Mouse (Mus musculus) lung, embryonic 14.5 days (tissue): Measurements from ENCODE around the gene Ubap1l. TPM values are rescaled to one million over a fixed set of nuclear protein-coding genes. Genes with fewer than 3 reads are reported as not detected.

ENCODE experiments used
- ATAC-seq: fragments of 200-750 bp; cut with Nextera tagmentation; 2 replicates; pipeline ENCODE4 v1.8.0; 2017; ENCODE audit warnings: mild to moderate bottlenecking, moderate TSS enrichment, moderate library complexity; ENCODE audit not compliant: insufficient read depth
- DNase-seq: peaks from one replicate; pipeline ENCODE4 v3.0.0-alpha.2; 2015
- H3K27ac ChIP-seq: fragments of 300-500 bp; sonication (generic); 2 replicates; pipeline ENCODE4 v1.5.1; 2014; ENCODE audit warnings: low read depth, mild to moderate bottlenecking, moderate library complexity
- H3K27me3 ChIP-seq: fragments of 300-500 bp; sonication (generic); 2 replicates; pipeline ENCODE4 v1.6.1; 2014; ENCODE audit warnings: low read length, control low read depth; ENCODE audit not compliant: insufficient read depth
- H3K36me3 ChIP-seq: fragments of 300-500 bp; sonication (generic); 2 replicates; pipeline ENCODE4 v1.6.1; 2014; ENCODE audit warnings: control low read depth; ENCODE audit not compliant: insufficient read depth
- H3K4me1 ChIP-seq: fragments of 300-500 bp; sonication (generic); 2 replicates; pipeline ENCODE4 v1.6.1; 2014; ENCODE audit warnings: antibody characterized with exemption, control low read depth; ENCODE audit not compliant: insufficient read depth
- H3K4me2 ChIP-seq: fragments of 300-500 bp; sonication (generic); 2 replicates; pipeline ENCODE4 v1.6.1; 2014; ENCODE audit warnings: mild to moderate bottlenecking
- H3K4me3 ChIP-seq: fragments of 300-500 bp; sonication (generic); 2 replicates; pipeline ENCODE4 v1.5.1; 2014; ENCODE audit warnings: low read depth, low read length
- H3K9ac ChIP-seq: fragments of 300-500 bp; sonication (generic); 2 replicates; pipeline ENCODE4 v1.6.1; 2014
- H3K9me3 ChIP-seq: fragments of 300-500 bp; sonication (generic); 2 replicates; pipeline ENCODE4 v1.6.1; 2016; ENCODE audit warnings: low read depth, low read length, control low read depth
- CTCF ChIP-seq: IDR thresholded peaks from 2 replicates; pipeline ENCODE4 v1.5.1; 2016; ENCODE audit warnings: antibody characterized with exemption, low read depth
- WGBS: fragments of 180-500 bp; shearing (Covaris S2); extraction: QIAGEN DNeasy Blood & Tissue Kit; methylation state at CpG from one replicate; pipeline ENCODE4 v1.1.7; 2014; 5-methylcytosine and 5-hydroxymethylcytosine counted together
- polyA plus RNA-seq: library from polyadenylated mRNA; unstranded; fragments of >200 nt; fragmentation: Nextera tagmentation; extraction: Ambion mirVana; gene quantifications from 2 replicates; pipeline ENCODE4 v1.2.1, GENCODE M21; 2014

Ubap1l gene
- polyA plus RNA-seq, 1 experiment from 2014 or later = 0.24 TPM

- Histone ChIP-seq H3K27me3 (no peaks in the 10 kb centered on the region), H3K4me3 (no peak overlapping the region), H3K9me3 (no peaks in the 10 kb centered on the region), H3K4me2 (no peak overlapping the region), H3K9ac (no peak overlapping the region), H3K4me1 (no peaks in the 10 kb centered on the region), H3K27ac (no peak overlapping the region), H3K36me3 (peaks cover 21% of the 10 kb centered on the region; the same call in 1 of the 2 replicates)
- WGBS = 87% methylated on average over 8 of the region's 8 CpGs
- DNase-seq (no peak), ATAC-seq (no peak)
- no peak for TF ChIP-seq CTCF
These were observed 49.5 kb downstream of the Ubap1l start for GRCm38 (mm10) chr9:65410378-65410777.

- Histone ChIP-seq H3K4me2 (no peak overlapping the region), H3K9ac (no peak overlapping the region), H3K27ac (no peak overlapping the region), H3K36me3 (peaks cover 21% of the 10 kb centered on the region; the same call in 1 of the 2 replicates), H3K9me3 (no peaks in the 10 kb centered on the region), H3K27me3 (no peaks in the 10 kb centered on the region), H3K4me1 (no peaks in the 10 kb centered on the region), H3K4me3 (no peak overlapping the region)
- 54% methylated on average over 3 of the region's 3 CpGs for WGBS
- DNase-seq = no peak
- no peak for TF ChIP-seq CTCF
- ATAC-seq = no peak
These were observed 50.5 kb downstream of the Ubap1l start for GRCm38 (mm10) chr9:65411326-65411725.

GRCm38 (mm10) chr9:65417738-65418137 is 56.9 kb downstream of the Ubap1l start:
- no peak overlapping the region for H3K27ac ChIP-seq
- peak; percentile 35 for DNase-seq
- no peaks in the 10 kb centered on the region for H3K36me3 ChIP-seq
- no peak overlapping the region for H3K9ac ChIP-seq
- H3K27me3 ChIP-seq = no peaks in the 10 kb centered on the region
- no peak overlapping the region for H3K4me2 ChIP-seq
- no peaks in the 10 kb centered on the region for H3K9me3 ChIP-seq
- ATAC-seq = no peak
- no peak overlapping the region for H3K4me3 ChIP-seq
- WGBS = 32% methylated on average over 3 of the region's 3 CpGs
- peak; percentile 31 for TF ChIP-seq CTCF
- H3K4me1 ChIP-seq = no peaks in the 10 kb centered on the region

GRCm38 (mm10) chr9:65419633-65420032 is 58.8 kb downstream of the Ubap1l start:
- Histone ChIP-seq H3K27ac (no peak overlapping the region), H3K9me3 (no peaks in the 10 kb centered on the region), H3K4me3 (no peak overlapping the region), H3K4me2 (no peak overlapping the region), H3K36me3 (no peaks in the 10 kb centered on the region), H3K9ac (no peak overlapping the region), H3K27me3 (no peaks in the 10 kb centered on the region), H3K4me1 (no peaks in the 10 kb centered on the region)
- no peak for TF ChIP-seq CTCF
- DNase-seq = no peak
- ATAC-seq = no peak
- WGBS = 64% methylated on average over 3 of the region's 3 CpGs

- no peak for ATAC-seq
- no peaks in the 10 kb centered on the region for H3K4me1 ChIP-seq
- H3K9ac ChIP-seq = no peak within 1 kb of the TSS
- no peak within 1 kb of the TSS for H3K4me2 ChIP-seq
- H3K4me3 ChIP-seq = no peak within 1 kb of the TSS
- no peak for DNase-seq
- no peaks in the 10 kb centered on the region for H3K9me3 ChIP-seq
- no peaks in the 10 kb centered on the region for H3K27me3 ChIP-seq
- 79% methylated on average over 11 of the region's 11 CpGs for WGBS
- TF ChIP-seq CTCF = no peak
- no peak within 1 kb of the TSS for H3K27ac ChIP-seq
- H3K36me3 ChIP-seq = no peaks in the 10 kb centered on the region
These were observed 62.1 kb downstream of the Ubap1l start, which contains the start of gene Slc51b for GRCm38 (mm10) chr9:65422760-65423501. Slc51b (minus strand) TSS chr9:65422955.

- ATAC-seq (no peak), DNase-seq (no peak)
- no peaks in the 10 kb centered on the region for H3K9me3 ChIP-seq
- no peaks in the 10 kb centered on the region for H3K4me1 ChIP-seq
- no peaks in the 10 kb centered on the region for H3K27me3 ChIP-seq
- H3K9ac ChIP-seq = no peak overlapping the region
- H3K4me3 ChIP-seq = no peak overlapping the region
- H3K36me3 ChIP-seq = no peaks in the 10 kb centered on the region
- no peak overlapping the region for H3K27ac ChIP-seq
- TF ChIP-seq CTCF = no peak
- no peak overlapping the region for H3K4me2 ChIP-seq
- WGBS = 25% methylated on average over 3 of the region's 3 CpGs
These were observed 63.6 kb downstream of the Ubap1l start for GRCm38 (mm10) chr9:65424393-65424792.

- Histone ChIP-seq H3K4me1 (no peaks in the 10 kb centered on the region), H3K27ac (no peak overlapping the region), H3K9me3 (no peaks in the 10 kb centered on the region), H3K36me3 (no peaks in the 10 kb centered on the region), H3K4me3 (no peak overlapping the region), H3K27me3 (no peaks in the 10 kb centered on the region), H3K4me2 (no peak overlapping the region), H3K9ac (no peak overlapping the region)
- WGBS = 57% methylated on average over 2 of the region's 2 CpGs
- DNase-seq (no peak), ATAC-seq (no peak)
- no peak for TF ChIP-seq CTCF
These were observed 66.7 kb downstream of the Ubap1l start for GRCm38 (mm10) chr9:65427511-65427910.
